Mouse (Mus musculus): ENCODE data around the gene Sbno2.
A peak's percentile ranks its signal among the peaks of the same experiment; 100 is the strongest.

Gene Sbno2

DNA sequence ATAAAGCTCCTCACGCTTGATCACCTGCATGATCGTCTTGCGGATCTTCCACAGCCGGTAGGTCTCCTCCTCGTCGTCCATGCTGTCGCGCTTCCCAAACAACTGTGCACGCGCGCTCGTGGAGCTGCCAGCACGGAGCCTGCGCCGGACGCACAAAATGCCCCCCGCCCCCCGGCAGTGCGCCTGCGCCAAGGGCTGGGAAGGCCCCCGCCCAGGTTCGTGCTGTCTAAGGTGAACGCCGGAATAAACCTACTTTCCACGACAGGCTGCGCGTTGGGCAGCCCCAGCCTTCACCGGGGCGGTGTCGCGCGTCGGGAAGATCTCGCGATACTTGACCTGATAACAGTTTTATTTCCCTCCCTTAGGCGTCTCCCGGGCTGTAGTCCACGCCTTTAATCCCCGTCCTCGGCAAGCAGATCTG lies 65.8 kb downstream of the Sbno2 start, which contains the start of gene Polr2e:
Gene Polr2e (minus strand): TSS at position 237 of the 421 bp plus-strand sequence.
- DNase-seq (ENCODE audit: low read depth, low spot score) = peak; percentile 99

DNA sequence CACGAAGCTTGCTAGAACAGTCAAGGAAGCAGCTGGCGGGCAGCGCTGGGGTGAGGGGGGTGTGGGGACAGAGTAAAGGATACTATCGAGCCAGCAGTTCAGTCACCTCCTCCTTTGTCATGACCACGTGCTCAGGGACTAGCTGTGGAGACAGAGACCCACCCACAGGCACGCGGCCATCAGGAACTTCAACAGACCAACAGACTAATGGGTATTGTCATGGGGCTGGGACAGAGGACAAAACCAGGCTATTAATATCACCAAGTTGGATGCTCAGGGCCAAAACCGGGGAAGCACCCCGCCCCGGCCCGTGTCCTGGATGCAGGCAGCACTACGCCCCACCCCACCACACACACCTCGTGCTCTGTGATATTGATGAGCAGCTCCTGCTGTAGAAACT lies 68.5 kb downstream of the Sbno2 start:
- DNase-seq (ENCODE audit: low read depth, low spot score) = no peak

DNA sequence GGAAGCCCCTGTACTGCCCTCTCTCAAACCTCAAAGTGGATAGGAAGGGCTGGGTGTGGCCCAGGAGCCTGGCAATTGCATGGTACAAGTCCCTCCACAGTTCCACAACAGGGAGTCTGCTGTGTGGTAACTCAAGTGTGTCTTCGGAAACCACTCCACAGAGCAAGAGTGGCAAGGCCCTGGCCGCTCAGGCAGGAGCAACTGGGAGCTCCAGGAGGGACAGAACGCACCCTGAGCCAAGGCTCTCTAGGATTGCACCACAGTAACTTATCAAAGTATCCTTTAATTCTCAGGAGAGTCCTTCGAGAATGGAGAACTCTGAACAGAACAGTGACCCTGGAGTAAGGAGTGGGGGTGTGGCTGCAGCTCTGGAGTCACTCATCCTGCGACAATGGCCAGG lies 69.7 kb downstream of the Sbno2 start:
- no peak for DNase-seq (ENCODE audit: low read depth, low spot score)

DNA sequence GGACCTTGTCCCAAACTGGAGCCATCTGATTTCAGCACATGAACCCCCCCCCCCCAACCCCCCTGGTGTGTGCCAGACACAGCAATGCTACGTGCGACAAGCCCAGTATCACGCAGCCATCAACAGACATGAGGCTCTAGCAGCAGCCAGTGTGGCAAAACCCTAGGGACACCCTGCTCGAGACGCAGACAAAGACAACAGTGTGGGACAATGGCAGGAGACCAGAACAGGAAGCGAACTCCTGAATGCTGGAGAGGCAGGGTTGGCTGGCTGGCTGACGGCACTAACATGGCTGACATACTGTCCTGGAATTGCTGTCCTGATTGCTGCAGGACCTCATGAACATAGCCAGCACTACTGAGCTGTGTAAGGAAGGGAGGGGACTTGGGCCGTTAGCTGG lies 70.2 kb downstream of the Sbno2 start:
- DNase-seq (ENCODE audit: low read depth, low spot score) = no peak

DNA sequence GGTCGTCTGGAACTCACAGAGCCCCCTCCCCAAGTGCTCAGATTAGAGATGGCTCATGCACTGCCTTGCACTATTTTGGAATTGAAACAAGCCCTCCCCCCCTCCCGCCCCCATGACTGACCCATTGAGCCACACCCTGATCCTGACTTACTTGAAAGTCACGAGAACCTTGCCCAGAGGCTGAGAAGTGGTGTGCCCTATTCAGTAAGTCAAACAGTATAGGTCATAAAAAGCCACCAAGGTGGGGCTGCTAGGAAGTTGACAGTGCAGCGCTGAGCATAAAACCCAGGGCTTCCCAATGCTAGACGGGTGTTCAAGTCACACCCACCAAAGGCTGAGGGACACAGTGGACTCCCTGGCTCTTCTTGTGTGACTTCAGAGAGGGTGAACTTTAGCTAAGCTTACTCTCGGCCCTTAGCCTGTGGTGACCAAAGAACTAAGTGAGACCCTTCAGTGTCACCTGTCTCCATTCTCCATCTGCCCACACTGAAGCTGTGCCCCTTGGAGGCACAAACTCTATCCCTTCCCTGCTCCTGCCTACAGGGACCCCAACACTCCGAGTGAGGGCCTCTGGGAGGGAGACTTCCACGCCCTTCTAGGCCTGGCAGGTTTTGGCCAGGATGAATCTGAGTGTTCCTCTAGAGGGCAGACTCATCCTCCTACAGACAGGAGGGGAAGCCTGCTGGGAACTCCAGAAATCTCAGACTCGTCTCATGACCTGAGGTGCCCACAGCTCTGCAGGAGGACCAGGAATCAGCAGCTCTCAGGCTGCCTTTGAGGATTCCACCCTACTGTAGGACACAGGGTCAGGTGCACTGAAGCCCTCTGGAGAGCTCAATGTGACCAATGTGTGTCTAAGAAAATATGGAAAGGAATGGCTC lies 71.6 kb downstream of the Sbno2 start:
- peak; percentile 80 for DNase-seq (ENCODE audit: low read depth, low spot score)

DNA sequence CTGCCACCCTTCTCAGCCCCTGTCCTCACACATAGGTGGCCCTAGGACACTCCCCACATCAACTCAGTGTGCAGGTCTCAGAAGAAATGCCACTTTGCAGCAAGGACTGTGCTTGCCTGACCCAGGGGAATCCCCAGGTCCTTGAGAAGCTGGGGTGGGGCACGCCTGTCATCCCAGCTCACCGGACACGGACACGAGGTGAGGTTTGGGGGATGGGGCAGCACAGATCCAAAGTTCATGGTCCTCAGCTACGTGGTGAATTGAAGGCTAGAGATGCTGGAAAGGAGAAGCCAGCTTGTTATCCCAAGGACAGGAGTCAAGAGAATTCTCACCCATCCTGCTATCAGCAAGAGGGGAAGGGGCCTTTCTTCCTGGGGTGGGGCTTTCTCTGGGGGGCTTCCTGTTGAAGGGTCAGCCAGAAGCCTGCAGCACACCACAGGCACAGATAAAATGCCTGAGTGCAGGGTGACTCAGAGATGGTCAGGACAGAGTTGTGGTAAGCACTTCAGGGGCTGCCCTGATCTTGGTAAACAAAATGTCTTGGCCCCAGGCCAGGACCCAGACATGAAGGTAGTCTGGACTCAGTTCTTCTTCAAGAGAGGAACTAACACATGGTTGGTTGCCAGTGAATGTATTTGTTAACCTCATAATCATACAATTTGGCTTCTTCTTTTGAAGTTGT lies 72.4 kb downstream of the Sbno2 start:
- DNase-seq (ENCODE audit: low read depth, low spot score) = no peak

DNA sequence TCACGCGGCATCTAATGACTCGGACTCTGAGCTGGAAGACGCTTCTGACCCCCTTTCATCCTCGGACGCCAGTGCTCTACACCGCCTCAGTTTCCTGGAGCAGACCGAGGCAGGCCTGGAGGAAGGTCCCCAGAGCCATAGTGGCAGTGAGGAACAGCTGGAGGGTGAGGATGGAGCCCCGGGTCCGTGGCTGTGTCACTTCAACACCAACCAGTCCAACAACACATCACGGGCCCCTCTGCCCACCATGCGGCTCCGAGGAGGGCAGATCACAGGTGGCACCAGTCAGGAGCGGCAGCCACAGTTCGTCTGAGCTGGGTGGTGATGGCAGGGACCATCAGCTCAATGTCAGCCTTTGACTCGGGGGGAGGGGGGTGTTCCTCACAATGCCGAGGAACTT lies 74.6 kb downstream of the Sbno2 start:
- DNase-seq (ENCODE audit: low read depth, low spot score) = no peak

DNA sequence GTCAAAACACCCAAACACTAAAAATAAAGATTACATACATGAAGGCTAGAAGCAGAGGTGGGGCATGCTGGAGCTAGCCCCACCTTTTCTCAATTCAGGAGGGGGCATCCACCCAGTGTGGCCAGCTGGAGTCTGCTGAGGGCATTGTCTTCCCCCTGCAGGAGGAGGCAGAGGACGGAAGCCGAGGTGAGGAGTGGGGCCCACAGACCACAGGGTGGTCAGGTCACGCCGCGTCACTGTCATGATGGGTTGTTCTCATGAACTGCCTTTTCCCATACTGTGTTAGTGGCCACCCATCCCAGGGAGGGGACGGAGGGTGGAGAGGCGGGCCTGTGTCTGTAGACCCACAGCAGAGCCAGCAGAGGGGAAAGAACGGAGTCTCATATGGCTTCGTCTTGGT lies 75.2 kb downstream of the Sbno2 start:
- DNase-seq (ENCODE audit: low read depth, low spot score) = no peak

DNA sequence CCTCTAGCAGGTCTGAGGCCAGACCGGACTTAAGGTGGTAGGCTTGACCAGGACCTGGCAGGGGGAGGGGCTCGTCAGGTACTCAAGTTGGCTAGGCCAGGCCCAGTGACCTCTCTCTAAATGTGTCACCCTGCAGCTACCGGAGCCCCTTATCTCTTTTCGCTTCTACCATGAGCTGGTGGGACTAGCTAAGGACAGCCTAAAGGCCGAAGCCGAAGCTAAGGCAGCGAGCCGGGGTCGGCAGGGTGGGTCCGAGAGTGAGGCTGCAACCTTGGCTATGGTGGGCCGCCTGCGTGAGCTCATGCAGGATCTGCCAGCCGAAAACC lies 76.9 kb downstream of the Sbno2 start:
- DNase-seq (ENCODE audit: low read depth, low spot score) = no peak

DNA sequence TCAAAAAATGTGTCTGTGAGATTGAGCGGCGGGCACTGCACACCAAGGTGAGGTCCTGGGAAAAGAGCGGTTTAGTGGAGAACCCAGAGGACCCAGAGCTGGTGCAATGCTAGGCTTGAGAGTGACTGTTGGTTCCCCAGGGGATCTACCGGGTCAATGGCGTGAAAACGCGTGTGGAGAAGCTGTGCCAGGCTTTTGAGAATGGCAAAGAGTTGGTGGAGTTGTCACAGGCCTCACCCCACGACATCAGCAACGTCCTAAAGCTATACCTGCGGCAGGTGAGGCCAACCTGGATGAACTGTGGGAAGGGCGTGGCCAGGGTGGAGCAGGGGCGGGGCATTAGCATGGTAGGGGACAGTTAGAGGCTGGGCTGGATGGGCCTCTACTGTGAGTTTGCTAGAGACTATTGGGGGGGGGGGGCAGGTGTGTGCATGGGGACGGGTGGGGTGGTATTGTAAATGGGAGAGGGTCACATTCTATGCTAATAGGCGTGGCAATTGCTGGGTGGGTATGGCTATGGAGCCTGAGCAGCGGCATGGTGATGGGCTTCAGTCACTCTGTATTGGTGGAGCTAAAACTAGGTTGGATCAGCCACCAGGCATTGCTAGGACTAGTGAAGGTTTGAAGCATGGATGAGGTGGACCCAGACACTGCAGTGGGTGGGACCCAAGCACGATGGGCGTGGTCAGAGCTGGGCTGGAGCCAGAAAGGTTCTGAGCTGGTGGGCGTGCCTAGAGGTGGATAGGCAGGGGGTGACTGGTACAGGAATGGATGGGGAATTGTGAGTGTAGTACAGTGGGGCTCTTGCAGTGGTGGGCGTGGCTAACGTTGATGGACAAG lies 77.5 kb downstream of the Sbno2 start:
- peak; percentile 90 for DNase-seq (ENCODE audit: low read depth, low spot score)

DNA sequence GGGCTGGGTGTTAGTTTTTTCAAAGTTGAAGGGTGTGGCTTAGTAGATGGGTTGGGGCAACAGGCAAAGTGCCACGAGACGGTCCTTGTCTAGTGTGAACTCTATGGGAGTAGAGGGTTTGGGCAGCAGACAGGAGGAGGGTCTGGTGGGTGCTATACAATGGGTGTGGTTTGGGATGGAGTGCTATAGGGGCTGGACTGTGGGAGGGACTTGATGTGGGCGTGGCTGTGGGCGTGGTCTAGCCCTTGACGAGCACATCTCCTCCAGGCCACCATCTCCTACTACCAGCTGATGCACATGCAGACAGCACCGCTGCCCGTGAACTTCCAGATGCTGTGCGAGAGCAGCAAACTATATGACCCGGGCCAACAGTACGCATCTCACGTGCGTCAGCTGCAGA lies 79.5 kb downstream of the Sbno2 start:
- DNase-seq (ENCODE audit: low read depth, low spot score) = peak; percentile 88

DNA sequence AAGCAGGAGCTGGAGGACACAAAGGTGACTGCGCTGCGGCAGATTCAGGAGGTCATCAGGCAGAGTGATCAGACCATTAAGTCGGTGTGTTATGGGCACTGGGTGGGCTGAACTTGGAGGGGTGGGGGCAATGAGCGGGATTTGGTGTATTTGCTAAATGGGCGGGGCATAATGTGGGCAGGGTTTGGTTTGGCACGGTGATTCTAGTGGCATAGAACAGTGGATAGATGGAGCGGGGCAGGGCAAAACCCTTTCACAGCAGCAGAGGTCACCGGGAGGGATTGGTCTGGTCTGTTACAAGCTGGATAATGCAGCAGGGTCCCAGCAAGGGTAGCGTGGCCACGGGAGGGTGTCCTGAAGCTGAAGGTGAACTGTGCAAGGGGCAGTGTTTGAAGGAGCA lies 79.9 kb downstream of the Sbno2 start:
- DNase-seq (ENCODE audit: low read depth, low spot score) = no peak

DNA sequence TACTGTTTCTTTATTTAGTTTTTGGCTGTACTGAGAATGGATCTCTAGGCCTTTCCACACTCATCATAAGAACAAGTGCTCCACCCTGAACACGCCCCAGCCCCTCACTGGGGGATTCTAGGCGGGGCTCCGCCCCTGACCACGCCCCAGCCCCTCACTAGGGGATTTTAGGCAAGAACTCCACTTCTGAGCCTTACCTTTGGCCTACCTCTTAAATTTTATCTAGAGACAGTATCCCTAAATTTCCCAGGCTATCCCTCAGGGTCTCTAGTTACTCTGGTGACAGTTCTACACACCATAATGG lies 80.4 kb downstream of the Sbno2 start:
- no peak for DNase-seq (ENCODE audit: low read depth, low spot score)

DNA sequence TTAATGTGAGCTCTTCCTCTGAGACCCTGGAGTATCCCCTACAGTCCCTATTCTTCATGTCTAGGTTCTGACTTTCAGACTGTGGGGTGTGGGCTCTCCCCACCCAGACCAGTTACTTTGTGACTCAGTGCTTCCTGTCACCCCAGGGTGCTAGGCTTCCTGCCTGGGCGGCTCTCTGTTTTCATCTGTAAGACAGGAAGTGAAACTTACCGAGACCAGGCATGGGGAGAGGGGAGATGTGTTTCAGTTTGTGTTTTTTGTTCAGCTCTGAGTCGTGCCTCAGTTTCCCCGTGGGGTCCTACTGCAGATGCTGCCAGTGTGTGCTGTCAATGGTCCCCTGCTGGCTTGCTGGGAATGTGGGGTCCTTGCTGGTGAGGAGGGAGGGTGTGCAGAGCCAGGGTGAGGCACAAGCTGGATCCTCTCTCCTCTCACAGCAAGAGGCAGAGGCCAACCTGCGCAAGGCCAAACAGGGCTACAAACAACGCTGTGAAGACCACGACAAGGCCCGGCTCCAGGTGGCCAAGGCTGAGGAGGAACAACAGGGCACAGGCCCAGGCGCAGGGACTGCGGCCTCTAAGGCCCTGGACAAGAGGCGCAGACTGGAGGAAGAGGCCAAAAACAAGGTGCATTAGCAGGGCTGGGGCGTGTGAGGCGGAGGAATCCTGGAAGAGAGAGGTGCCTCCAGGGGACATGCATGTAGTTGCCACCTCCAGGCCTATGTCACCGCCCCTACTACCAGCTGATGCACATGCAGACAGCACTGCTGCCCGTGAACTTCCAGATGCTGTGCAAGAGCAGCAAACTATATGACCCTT lies 80.9 kb downstream of the Sbno2 start:
- DNase-seq (ENCODE audit: low read depth, low spot score) = no peak

DNA sequence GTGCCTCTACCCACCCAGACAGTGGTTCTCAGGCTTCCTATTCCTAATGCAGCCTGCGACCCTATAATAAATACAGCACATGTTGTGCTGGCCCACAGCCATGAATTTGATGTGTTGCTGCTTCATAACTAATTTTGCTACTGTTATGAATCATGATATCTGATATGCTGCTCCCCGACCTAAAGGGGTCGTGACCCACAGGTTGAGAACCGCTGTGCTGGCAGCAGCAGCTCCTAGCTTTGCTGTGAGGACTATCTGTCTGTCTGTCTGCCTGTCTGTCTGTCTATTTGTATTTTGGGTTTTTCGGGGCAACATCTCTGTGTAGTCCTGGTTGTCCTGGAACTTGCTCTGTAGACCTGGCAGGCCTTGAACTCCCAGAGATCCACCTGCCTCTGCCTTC lies 81.6 kb downstream of the Sbno2 start:
- no peak for DNase-seq (ENCODE audit: low read depth, low spot score)

DNA sequence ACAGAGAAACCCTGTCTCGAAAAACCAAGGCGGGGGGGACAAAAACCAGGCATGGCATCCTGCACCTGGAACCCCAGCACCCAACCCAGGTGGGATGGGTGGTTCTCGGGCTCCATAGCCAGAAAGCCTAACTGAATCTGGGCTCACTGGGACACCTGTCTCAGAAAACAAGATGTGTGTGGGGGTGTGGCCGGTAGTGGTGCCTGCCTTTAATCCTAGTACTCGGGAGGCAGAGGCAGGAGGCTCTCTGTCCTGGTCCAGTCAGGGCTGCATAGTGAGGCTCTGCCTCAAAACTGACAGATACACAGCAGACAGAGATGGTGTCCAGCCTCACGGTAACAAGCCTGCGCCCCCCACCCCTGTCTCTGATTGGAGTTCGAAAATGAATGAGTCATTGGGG lies 82.6 kb downstream of the Sbno2 start:
- no peak for DNase-seq (ENCODE audit: low read depth, low spot score)

DNA sequence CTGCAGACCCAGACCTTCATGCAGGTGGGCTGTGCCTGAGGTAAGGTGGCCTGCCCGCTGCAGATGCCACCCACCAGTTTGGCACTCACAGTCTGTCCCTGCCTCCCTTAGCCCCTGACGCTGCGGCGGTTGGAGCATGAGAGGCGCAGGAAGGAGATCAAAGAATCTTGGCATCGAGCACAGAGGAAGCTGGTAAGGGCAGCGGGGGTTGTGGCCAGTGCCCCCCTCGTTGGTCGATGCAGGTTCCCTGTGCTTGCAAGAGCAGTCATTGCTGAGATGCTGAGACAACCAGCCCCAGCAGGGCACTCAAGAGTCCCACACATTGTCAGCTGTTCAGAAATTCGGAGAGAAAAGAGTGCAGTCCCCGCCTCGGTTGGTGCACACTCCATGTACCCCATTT lies 83.2 kb downstream of the Sbno2 start:
- no peak for DNase-seq (ENCODE audit: low read depth, low spot score)

DNA sequence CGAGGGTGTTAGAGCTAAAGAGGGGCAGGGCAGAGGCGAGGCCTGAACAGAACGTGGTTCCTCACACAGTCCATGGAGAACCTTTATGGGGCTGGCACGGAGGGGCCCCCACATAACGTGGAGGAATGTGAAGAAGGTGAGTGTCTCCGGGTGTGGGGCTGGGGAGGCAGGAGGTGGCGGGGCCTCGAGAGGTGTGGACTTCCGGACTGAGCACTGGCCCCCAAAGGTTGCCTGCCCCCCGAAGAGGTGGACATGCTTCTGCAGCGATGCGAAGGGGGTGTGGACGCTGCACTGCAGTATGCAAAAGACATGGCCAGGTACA lies 84.1 kb downstream of the Sbno2 start:
- DNase-seq (ENCODE audit: low read depth, low spot score) = no peak

DNA sequence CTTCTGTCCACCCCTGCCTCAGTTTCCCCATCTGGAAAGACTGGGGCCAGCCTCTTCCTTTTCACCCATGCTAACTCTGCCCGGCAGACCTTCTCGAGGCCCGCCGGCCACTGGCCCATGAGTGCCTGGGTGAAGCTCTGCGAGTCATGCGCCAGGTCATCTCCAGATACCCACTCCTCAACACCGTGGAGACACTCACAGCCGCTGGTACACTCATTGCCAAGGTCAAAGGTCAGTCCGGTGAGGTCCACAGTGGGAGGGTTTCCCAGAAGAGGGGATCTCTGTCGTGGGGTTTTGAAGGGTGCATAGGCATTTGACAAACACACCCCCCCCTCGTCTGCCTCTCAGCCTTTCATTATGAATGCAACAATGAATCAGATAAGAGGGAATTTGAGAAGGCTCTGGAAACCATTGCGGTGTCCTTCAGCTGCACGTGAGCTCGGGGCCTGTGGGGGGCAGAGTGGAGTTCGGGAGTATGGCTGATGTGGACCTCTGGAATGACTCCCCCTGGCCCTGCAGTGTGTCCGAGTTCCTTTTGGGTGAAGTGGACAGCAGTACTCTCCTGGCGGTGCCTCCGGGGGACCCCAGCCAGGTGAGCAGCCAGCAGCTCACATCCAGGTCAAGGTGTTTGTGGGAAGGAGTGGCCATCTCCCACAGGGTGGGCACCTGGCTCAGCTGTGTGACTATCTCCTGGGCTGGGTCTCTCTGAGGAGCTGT lies 84.6 kb downstream of the Sbno2 start:
- DNase-seq (ENCODE audit: low read depth, low spot score) = no peak

DNA sequence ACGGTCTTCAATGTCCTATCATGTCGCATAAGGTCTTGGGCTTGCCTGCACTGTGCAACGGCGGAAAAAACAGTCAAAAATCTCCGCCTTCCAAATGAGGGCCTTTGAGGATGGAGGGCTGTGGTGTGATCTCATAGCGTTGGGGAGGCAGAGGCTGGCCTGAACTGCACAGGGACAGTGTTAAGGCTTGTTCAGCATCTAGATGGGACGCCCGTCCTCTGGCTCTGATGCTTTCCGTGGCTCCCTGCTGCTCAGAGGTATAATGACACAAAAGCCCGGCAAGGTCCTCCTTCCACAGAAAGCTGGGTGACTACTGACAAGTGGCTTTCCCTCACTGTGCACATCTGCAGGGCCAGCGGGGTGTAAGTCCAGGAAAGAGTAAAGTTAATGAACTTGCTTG lies 85.2 kb downstream of the Sbno2 start:
- DNase-seq (ENCODE audit: low read depth, low spot score) = no peak

DNA sequence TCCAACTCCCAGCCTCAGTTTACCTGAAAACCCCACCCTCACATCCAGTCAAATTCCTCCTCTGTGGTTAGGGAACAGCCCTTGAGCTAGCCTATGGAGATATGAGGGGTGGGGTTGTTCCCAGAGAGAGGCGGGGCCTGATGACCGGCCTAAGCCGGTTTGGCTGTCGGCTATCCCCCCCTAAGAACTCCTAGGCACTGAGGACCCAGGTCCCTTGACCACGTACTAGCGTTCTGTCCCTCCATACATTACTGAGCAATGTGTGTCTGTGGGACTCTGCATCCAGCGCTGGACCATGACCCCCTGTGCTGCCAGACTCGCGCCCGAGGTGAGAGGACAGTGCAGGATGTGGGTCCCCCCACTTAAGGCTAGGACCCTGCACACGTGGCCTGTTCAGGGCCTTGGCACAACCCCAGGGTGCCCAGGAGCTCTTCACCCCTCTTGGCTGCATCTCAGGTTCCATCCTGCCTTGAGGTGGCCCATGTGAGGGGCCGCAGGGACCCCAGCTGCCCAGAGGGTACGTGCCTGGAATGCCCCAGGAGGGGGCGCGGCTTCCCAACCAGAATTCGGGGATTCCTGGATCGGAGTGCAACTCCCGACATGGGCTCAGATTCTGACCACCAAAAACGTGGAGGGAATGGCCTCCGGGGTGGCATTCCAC lies 85.8 kb downstream of the Sbno2 start:
- no peak for DNase-seq (ENCODE audit: low read depth, low spot score)

Measured in ES-CJ7 (cell line).